Comparison of ENCODE assay signal across 8 mouse cellular contexts in the genomic region with DNA sequence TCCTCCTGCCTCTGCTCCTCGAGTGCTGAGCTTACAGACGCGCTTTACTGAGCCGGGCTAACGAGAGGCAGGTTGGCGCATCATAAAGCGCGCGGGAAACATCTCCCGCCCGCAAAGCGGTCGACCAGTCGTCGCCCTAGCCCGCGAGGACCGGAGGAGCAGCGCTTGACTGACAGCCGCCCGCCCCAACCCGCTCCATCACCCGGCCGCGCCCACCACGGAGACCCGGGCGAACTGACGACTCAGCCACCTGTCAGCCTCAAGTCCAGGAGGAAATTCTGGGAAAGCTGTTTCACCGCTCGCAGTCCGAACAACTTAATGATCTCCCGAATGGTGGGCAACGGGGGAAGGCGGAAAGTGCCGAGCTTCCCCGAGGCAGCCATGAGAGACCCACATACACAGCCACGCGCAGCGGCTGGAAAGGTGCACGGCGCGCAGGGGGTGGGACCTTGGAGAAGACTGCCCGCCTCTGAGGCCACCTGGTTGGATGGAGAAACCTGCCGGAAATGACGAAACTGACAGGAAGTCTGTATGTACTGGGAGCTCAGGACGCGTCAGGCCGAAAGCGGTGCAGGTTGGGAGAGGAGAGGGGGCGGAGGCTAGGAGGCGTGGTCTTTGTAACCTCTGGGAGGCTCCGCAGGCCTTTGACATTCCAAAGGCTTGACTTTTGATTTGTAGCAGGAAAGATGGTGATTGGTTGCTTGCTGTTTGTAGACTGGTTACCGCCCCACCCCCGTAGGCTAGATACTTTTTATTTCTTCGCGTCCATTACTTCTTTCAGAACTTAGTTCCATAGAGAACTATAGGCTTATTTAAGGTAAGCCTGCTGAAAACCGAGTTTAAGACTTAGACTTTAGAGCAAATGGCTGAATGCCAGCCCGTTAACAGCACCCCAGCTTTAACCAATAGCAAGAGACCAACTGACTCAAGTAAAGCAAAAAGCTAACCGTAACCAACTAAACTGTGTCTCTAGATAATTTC. TPM values are rescaled to one million over a fixed set of nuclear protein-coding genes. Genes with fewer than 3 reads are reported as not detected.
DNase-seq lines count a peak whose midpoint lies in the region; ATAC-seq and TF ChIP-seq lines count a peak whose summit lies in the region.

A gene (minus strand): TSS at position 451 of the 981 bp plus-strand sequence.

- peak within 1 kb of the TSS; percentile 53 for H3K9ac ChIP-seq in hindbrain, postnatal 0 days (replicated peaks; ENCODE audit: low read length)

- no peaks in the 10 kb centered on the region for H3K4me1 ChIP-seq in hindbrain, postnatal 0 days (ENCODE audit: insufficient read depth, low read length)

- H3K27ac ChIP-seq in gastrocnemius, adult 2 months: peak within 1 kb of the TSS; percentile 96
- peak within 1 kb of the TSS; percentile 84 for H3K27ac ChIP-seq in hindbrain, postnatal 0 days
- H3K27ac ChIP-seq in left cerebral cortex, adult 2 months: peak within 1 kb of the TSS; percentile 91

- peak within 1 kb of the TSS; percentile 92 for H3K4me3 ChIP-seq in gastrocnemius, adult 2 months
- peak within 1 kb of the TSS; percentile 53 for H3K4me3 ChIP-seq in hindbrain, postnatal 0 days (ENCODE audit: low read length)
- peak within 1 kb of the TSS; percentile 87 for H3K4me3 ChIP-seq in left cerebral cortex, adult 2 months

- 1% methylated on average over 60 of the region's 60 CpGs for WGBS in hindbrain, postnatal 0 days

- no peaks in the 10 kb centered on the region for H3K36me3 ChIP-seq in hindbrain, postnatal 0 days (ENCODE audit: insufficient read depth, low read length)

- intact Hi-C loops in gastrocnemius, adult 2 months (cut with DNase I): no loop called here
- intact Hi-C loops in left cerebral cortex, adult 2 months (cut with DNase I): no loop called here

- peak; percentile 90 for ATAC-seq in common myeloid progenitor, adult 5-6 weeks (replicated peaks; ENCODE audit: low read depth, poor library complexity, severe bottlenecking)
- ATAC-seq in hindbrain, postnatal 0 days: peak; percentile 100
- ATAC-seq in megakaryocyte, adult 5-6 weeks (ENCODE audit: poor library complexity, severe bottlenecking): peak; percentile 94

- no peaks in the 10 kb centered on the region for H3K9me3 ChIP-seq in hindbrain, postnatal 0 days (ENCODE audit: low read length)

- peak; percentile 33; the same call in 1 of the 2 replicates for TF ChIP-seq CTCF in gastrocnemius, adult 2 months (IDR thresholded peaks at IDR 0.05)
- no peak for TF ChIP-seq CTCF in hindbrain, postnatal 0 days (IDR thresholded peaks at IDR 0.05; ENCODE audit: low read depth)
- no peak for TF ChIP-seq CTCF in left cerebral cortex, adult 2 months (IDR thresholded peaks at IDR 0.05)

- no peaks in the 10 kb centered on the region for H3K27me3 ChIP-seq in hindbrain, postnatal 0 days (ENCODE audit: insufficient read depth, low read length)

- peak; percentile 99 for DNase-seq in ZHBTc4 (ENCODE audit: low read depth, low spot score)
- peak; percentile 98 for DNase-seq in gastrocnemius, adult 2 months
- peak; percentile 99 for DNase-seq in hindbrain, postnatal 0 days (ENCODE audit: low spot score)
- peak; percentile 94 to 97 for DNase-seq in left cerebral cortex, adult 2 months (ENCODE audit: extremely low spot score in 1 of 2, low spot score in 2 of 2)
- peak; percentile 97 to 99 for DNase-seq in right cerebral cortex, adult 2 months (ENCODE audit: low spot score in 2 of 2)
- peak; percentile 98 for DNase-seq in urinary bladder, postnatal 14 days (ENCODE audit: low spot score)

- H3K4me2 ChIP-seq in hindbrain, postnatal 0 days (ENCODE audit: low read depth, low read length): peak within 1 kb of the TSS; percentile 67

RNA-seq across cellular contexts. Expression of the gene that starts here (rescaled TPM):
- 11.6 and 16.2 TPM in 2 replicates for total RNA-seq in common myeloid progenitor, adult 5-6 weeks (2017)
- 10 to 100 TPM in 1 of 2 experiments, 1 to 10 TPM in 1; 8.0 to 11.6 TPM for total RNA-seq in gastrocnemius, adult 2 months (2021)
- 10.9 and 18.5 TPM in 2 replicates for total RNA-seq in hindbrain, postnatal 0 days (2014; rRNA removed)
- 7.9 and 9.2 TPM in 2 replicates for polyA plus RNA-seq in hindbrain, postnatal 0 days (2015; fragmentation: Nextera tagmentation; extraction: Ambion mirVana)
- 1 to 10 TPM; 5.8 to 6.3 TPM for total RNA-seq in left cerebral cortex, adult 2 months (2021)
- 14.6 and 14.8 TPM in 2 replicates for total RNA-seq in megakaryocyte, adult 5-6 weeks (2015)
- total RNA-seq in megakaryocyte, adult 5-6 weeks (2017): 8.5 and 9.8 TPM in 2 replicates

Comparison
In these comparisons a context has a peak if more than half of its experiments do, and no peak if none do; other contexts are left out.
1. Peak in every context shown above with its lines: DNase-seq, ATAC-seq, H3K4me3 ChIP-seq and H3K27ac ChIP-seq.